Mouse (Mus musculus) brain, embryonic 14.5 days (tissue): ENCODE measurements around the gene Immp2l.

Experiments used
- CTCF ChIP-seq: fragments of 200-500 bp; IDR thresholded peaks from 2 replicates; pipeline ENCODE4 v1.5.1; 2012; ENCODE audit warnings: inconsistent platforms, mild to moderate bottlenecking, moderate library complexity, borderline replicate concordance; ENCODE audit not compliant: insufficient read depth, insufficient read length; ENCODE audit errors: extremely low read depth
- POLR2A ChIP-seq: fragments of 200-500 bp; IDR thresholded peaks from 2 replicates; pipeline ENCODE4 v1.6.1; 2012; ENCODE audit warnings: mild to moderate bottlenecking, inconsistent platforms, borderline replicate concordance; ENCODE audit not compliant: poor library complexity, insufficient read depth, insufficient read length, severe bottlenecking; ENCODE audit errors: extremely low read depth

DNA sequence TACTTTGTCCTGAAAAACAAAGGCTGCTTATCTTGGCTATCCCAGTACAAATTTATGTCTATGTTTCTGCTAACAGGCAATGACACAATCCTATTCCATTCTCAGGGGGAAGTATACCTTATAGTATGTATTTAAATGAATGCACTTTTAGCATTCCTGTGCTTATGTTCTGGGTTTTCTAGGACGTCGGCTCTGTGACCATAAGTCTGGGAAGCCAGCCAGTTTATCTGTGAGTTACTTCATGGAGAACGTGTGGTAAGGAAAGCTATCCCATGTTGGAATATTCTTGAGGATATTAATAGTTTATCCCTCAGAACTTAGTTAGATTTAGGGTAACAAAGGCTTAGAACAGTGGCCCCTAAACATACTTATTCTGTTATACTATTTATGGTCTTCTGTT is 251.5 kb downstream of the Immp2l start:
- TF ChIP-seq POLR2A (no peak), CTCF (no peak)
